Mouse (Mus musculus): Measurements from ENCODE around the gene Atxn3. TPM values are rescaled to one million over a fixed set of nuclear protein-coding genes. Genes with fewer than 3 reads are reported as not detected.

Atxn3 gene
- polyA plus RNA-seq, 1 experiment: 6.3 TPM

DNA sequence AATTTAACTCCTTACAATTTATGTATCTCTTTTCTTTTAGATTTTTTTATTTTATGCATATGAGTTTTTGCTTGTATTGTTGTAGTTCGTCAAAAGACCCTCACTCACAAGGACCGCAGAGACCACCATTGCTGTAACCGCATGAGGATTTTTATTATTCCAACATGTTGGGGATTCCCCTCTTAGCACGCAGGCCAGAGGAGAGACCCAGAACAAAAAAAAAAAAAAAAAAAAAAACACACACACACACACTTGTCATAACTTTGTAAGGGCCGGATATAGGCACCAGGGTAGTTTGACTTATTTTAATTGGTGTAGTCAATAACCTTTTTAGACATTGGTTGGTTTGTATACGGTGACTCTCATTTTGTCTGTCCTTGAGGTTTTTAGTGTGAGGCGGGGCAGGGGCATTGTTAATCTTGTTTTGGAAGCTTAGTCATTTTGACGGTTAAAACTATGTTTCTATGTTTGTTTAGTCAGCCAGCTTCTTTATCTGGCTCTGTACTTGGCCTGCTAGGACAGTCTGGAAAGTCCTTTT, 21.2 kb upstream of the Atxn3 start:
- Histone ChIP-seq H3K4me3 (replicated peaks; ENCODE audit: extremely low read depth, low read depth, low read length) (no peak overlapping the region), H3K4me1 (ENCODE audit: control insufficient read depth, insufficient read depth, low read length) (peaks cover 6% of the 10 kb centered on the region)
- TF ChIP-seq POLR2A (IDR thresholded peaks at IDR 0.05; ENCODE audit: borderline replicate concordance, extremely low read depth, low read depth, low read length) (no peak), CTCF (IDR thresholded peaks at IDR 0.05; ENCODE audit: insufficient read depth, low read length) (no peak)
- 80% methylated on average over 8 of the region's 8 CpGs for WGBS
- no peak for DNase-seq

DNA sequence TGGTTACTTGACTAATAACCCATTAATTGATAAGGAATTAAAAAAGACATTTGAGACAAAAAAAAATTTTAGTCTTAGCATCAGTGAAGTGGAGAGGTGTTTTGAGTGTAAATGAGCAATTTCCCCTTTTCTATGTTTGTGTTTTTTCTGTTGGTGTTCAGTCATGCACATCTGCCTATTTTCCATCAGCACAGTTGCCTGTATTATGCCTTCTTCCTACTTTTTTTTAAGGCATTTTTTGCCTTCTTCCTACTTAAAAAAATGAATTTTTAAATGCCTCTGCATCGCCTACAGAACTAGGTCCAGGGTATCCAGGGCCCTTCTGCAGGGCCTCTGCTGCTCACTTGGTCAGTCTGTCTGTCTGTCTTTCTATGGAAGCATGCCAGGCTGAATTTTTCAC, 20.5 kb upstream of the Atxn3 start:
- H3K4me3 ChIP-seq (replicated peaks; ENCODE audit: extremely low read depth, low read depth, low read length): no peak overlapping the region
- no peak for TF ChIP-seq POLR2A (IDR thresholded peaks at IDR 0.05; ENCODE audit: borderline replicate concordance, extremely low read depth, low read depth, low read length)
- no peak for TF ChIP-seq CTCF (IDR thresholded peaks at IDR 0.05; ENCODE audit: insufficient read depth, low read length)
- 88% methylated on average over 1 of the region's 1 CpGs for WGBS
- no peak for DNase-seq
- peaks cover 6% of the 10 kb centered on the region for H3K4me1 ChIP-seq (ENCODE audit: control insufficient read depth, insufficient read depth, low read length)

DNA sequence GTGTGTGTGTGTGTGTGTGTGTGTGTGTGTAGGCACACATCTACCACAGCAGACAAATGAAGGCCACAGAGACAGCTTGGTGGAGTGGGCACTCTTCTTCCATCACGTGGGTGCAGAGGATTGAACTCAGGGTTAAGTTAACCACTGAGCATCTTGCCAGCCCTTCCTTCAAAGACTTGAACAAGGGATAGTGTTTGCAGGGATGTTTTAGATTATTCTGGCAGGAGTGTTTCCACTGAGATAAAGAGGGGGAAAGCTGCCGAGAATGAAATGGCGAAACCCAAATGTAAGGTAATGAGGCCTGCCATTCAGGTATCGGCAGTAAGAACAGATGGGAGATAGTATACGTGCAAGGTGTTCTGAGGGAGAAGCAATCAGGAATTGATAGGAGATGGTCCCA, 20.1 kb upstream of the Atxn3 start:
- no peak for TF ChIP-seq CTCF (IDR thresholded peaks at IDR 0.05; ENCODE audit: insufficient read depth, low read length)
- no peak for TF ChIP-seq POLR2A (IDR thresholded peaks at IDR 0.05; ENCODE audit: borderline replicate concordance, extremely low read depth, low read depth, low read length)
- WGBS: 81% methylated on average over 5 of the region's 5 CpGs
- Histone ChIP-seq H3K4me1 (ENCODE audit: control insufficient read depth, insufficient read depth, low read length) (peaks cover 6% of the 10 kb centered on the region), H3K4me3 (replicated peaks; ENCODE audit: extremely low read depth, low read depth, low read length) (no peak overlapping the region)
- no peak for DNase-seq

DNA sequence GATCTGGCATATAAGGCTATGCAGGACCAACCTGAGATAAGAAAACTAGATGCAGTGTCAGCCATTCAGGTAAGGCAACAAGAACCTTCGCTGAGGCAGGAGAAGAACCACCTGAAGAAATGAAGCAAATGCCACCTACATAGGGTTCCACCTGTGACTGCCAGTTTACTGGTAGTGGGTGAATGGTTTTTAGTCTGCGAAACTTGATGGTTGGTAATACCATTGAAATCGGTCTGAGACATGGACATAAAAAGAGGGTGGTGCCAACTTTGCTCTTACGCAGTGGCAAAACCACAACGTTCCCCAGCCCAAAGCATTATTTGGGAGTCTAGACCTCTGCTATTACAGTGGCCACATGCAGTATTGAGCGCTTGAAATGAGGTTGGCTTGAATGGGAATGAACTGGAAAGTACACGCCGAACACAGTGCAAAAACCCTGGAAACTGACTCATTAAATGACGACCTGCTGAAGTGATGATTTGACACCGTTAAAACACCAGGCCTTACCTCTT, 19.4 kb upstream of the Atxn3 start:
- TF ChIP-seq POLR2A (IDR thresholded peaks at IDR 0.05; ENCODE audit: borderline replicate concordance, extremely low read depth, low read depth, low read length): no peak
- TF ChIP-seq CTCF (IDR thresholded peaks at IDR 0.05; ENCODE audit: insufficient read depth, low read length): no peak
- DNase-seq: no peak
- H3K4me1 ChIP-seq (ENCODE audit: control insufficient read depth, insufficient read depth, low read length): peaks cover 6% of the 10 kb centered on the region
- WGBS: 91% methylated on average over 10 of the region's 10 CpGs
- H3K4me3 ChIP-seq (replicated peaks; ENCODE audit: extremely low read depth, low read depth, low read length): no peak overlapping the region

DNA sequence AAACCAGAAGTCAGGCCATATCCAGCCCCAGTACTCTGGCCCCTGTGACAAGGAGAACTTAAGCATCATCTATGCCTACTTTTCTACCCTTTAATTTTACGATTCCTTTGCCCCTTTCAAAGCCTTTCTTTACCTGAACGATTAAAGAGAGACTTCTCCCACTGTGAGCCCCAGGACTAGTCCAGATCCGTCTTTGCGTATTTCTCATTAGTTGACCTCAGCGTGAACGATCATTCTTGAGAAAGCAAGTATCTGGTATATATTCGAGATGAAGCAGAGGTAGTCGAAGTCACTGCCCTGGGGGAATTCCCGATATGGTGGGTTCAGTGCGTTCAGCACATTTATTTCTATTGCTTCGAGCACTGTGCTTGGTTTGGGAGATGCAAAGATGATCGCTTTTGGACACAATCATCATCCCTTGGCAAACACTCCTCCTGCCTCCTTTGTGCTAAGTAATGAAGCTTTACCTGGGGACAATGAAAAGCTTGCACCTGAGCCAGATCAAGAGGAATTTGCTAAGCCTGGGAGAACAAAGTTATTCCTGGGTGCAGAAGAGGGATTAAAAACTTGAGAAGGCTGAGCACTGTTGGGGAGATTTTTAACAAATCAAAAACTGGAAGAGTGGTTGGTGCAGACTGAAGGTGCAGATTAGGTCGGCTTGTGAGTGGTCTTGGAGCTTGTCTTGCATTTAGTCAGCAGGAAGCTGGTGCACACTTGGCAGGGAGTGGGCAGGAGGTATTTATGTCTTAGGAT, 18.8 kb upstream of the Atxn3 start:
- WGBS: 17% methylated on average over 13 of the region's 13 CpGs
- H3K4me3 ChIP-seq (replicated peaks; ENCODE audit: extremely low read depth, low read depth, low read length): peak overlapping the region; percentile 91

DNA sequence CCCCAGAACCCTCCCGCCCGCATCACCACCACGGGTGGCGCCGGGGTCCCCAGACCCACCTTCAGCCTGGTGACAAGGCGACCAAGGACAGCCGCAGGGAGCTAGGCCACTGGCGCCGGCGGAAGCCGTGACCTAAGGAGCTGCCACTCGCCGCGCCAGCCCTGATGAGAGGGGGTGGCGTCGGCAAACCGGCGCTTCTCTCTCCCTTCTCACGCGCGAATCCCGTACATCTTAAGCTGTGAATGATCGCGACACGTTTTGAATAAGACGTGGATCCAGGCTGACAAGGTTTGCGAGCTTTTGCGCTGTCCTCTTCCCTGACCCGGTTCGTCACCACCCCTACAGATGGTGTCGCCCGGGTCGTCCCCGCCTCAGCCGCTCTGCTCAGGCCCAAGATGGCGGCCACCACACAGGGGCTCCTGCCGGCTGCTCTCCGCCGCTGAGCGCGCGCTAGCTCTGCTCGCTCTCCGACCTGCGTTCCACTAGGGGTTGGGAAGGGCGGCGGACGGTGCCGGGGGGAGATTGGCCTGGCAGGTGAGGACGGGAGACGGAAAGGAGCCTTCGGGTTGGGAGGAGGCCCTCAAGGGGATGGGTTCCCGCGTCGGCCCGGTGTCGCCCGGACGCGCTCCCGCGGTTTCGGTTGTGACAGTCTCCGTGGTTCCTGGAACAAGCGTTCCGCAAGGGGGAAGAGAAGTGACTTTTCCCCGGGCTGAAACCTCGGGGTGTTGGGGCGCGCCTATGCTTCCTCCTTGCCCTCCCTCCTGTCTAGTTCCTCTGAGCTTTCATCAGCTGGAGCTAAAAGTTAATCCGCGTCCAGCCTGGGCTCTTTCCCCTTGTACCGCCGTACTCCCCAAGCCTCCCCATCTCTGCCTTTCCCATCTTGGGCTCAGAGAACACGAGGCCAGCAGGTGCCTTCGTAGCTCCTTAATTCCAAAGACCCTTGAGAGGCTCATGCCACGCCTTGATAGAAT, 17.8 kb upstream of the Atxn3 start, which contains the start of gene Cpsf2:
Gene Cpsf2 (plus strand): TSS at position 388 of the 971 bp plus-strand sequence.
- TF ChIP-seq CTCF (IDR thresholded peaks at IDR 0.05; ENCODE audit: insufficient read depth, low read length) (no peak), POLR2A (IDR thresholded peaks at IDR 0.05; ENCODE audit: borderline replicate concordance, extremely low read depth, low read depth, low read length) (peak; percentile 51; the same call in 1 of the 2 replicates)
- WGBS: under 1% methylated on average over 77 of the region's 77 CpGs
- H3K4me3 ChIP-seq (replicated peaks; ENCODE audit: extremely low read depth, low read depth, low read length): peak within 1 kb of the TSS; percentile 91
- H3K4me1 ChIP-seq (ENCODE audit: control insufficient read depth, insufficient read depth, low read length): peaks cover 6% of the 10 kb centered on the region
- peak; percentile 95 for DNase-seq

More for the DNA sequence above, 18.8 kb upstream of the Atxn3 start:
- TF ChIP-seq CTCF (IDR thresholded peaks at IDR 0.05; ENCODE audit: insufficient read depth, low read length): no peak
- TF ChIP-seq POLR2A (IDR thresholded peaks at IDR 0.05; ENCODE audit: borderline replicate concordance, extremely low read depth, low read depth, low read length): no peak
- DNase-seq: no peak
- peaks cover 6% of the 10 kb centered on the region for H3K4me1 ChIP-seq (ENCODE audit: control insufficient read depth, insufficient read depth, low read length)

DNA sequence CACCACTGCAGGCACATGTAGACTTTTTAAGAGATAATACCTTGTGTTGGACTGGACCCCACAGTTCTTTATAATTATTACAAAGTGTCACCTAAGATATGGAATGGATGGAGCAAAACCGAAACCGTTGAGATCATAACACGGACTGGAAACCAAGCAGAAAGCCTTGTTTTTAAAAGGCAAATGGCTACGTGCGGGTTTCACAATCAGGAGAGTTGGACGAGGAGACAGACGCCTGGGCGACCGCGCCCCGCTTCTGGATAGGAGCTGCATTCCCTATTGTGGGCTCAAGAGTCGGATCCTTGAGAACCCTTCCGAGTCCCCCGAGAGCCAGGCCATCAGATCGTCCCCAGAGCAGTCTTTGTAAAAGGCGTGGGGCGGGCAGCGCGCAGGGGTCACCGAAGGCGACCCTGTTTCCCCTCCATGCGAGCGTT, 17.1 kb upstream of the Atxn3 start:
- TF ChIP-seq POLR2A (IDR thresholded peaks at IDR 0.05; ENCODE audit: borderline replicate concordance, extremely low read depth, low read depth, low read length): no peak
- TF ChIP-seq CTCF (IDR thresholded peaks at IDR 0.05; ENCODE audit: insufficient read depth, low read length): no peak
- H3K4me3 ChIP-seq (replicated peaks; ENCODE audit: extremely low read depth, low read depth, low read length): peak overlapping the region; percentile 91
- WGBS: under 1% methylated on average over 23 of the region's 23 CpGs
- no peak for DNase-seq
- peaks cover 6% of the 10 kb centered on the region for H3K4me1 ChIP-seq (ENCODE audit: control insufficient read depth, insufficient read depth, low read length)

DNA sequence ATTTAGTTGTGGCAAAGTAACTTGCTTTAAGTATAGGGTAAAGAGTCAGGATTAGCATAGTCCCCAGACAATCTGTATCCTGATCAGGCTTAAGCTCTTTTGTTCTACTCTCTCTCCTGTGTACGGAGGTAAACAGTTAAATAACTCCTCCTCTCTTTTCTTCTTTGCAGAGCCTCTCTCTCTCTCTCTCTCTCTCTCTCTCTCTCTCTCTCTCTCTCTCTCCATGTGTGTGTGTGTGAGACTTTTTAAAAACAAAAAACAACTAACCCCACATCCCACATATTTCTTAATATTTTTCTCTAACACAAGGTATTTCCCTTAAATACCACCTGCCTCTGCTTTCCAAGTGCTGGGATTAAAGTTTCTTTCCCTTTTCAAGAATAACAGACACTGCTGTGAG, 16.5 kb upstream of the Atxn3 start:
- 4% methylated on average over 1 of the region's 1 CpGs for WGBS
- H3K4me1 ChIP-seq (ENCODE audit: control insufficient read depth, insufficient read depth, low read length): peaks cover 6% of the 10 kb centered on the region
- DNase-seq: no peak
- no peak overlapping the region for H3K4me3 ChIP-seq (replicated peaks; ENCODE audit: extremely low read depth, low read depth, low read length)
- no peak for TF ChIP-seq CTCF (IDR thresholded peaks at IDR 0.05; ENCODE audit: insufficient read depth, low read length)
- TF ChIP-seq POLR2A (IDR thresholded peaks at IDR 0.05; ENCODE audit: borderline replicate concordance, extremely low read depth, low read depth, low read length): no peak

DNA sequence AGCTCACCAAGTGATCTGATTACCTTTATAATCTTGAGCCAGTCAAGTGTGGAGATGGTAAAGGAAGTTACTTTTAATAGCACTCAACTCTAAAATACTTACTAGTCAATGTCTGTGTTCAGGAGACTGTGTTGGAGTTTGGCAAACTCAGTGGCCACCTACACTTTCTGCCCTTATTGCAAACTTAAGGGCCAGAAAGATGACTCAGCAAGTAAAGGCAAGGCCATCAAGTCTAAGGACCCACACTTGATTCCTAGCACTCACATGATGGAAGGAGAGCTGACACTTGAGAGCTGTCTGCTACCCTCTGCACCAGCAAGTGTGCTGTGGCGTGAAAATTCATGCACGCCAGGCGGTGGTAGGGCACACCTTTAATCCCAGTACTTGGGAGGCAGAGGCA, 14.2 kb upstream of the Atxn3 start:
- no peak overlapping the region for H3K4me3 ChIP-seq (replicated peaks; ENCODE audit: extremely low read depth, low read depth, low read length)
- no peak for DNase-seq
- TF ChIP-seq POLR2A (IDR thresholded peaks at IDR 0.05; ENCODE audit: borderline replicate concordance, extremely low read depth, low read depth, low read length): no peak
- TF ChIP-seq CTCF (IDR thresholded peaks at IDR 0.05; ENCODE audit: insufficient read depth, low read length): no peak
- peaks cover 6% of the 10 kb centered on the region for H3K4me1 ChIP-seq (ENCODE audit: control insufficient read depth, insufficient read depth, low read length)
- 96% methylated on average over 3 of the region's 3 CpGs for WGBS
